Mouse (Mus musculus) neural tube, embryonic 12.5 days (tissue): ENCODE measurements at regions not wholly inside any gene's neighbourhood (a gene's known extent, or its start where the extent isn't known, plus 50 kb on each side); places are given as distances from the start of the nearest gene placed in this dataset.

Source experiments
- ATAC-seq: fragments of 200-750 bp; cut with Nextera tagmentation; 2 replicates; pipeline ENCODE4 v1.8.0; 2017; ENCODE audit warnings: low read depth, mild to moderate bottlenecking, moderate TSS enrichment, moderate library complexity; ENCODE audit not compliant: low FRiP score
- H3K27ac ChIP-seq: fragments of 300-500 bp; sonication (generic); 2 replicates; pipeline ENCODE4 v1.5.1; 2016
- H3K27me3 ChIP-seq: fragments of 300-500 bp; sonication (generic); replicated peaks from 2 replicates; pipeline ENCODE4 v1.6.1; 2016; ENCODE audit warnings: mild to moderate bottlenecking
- H3K36me3 ChIP-seq: fragments of 300-500 bp; sonication (generic); 2 replicates; pipeline ENCODE4 v1.6.1; 2016; ENCODE audit warnings: mild to moderate bottlenecking
- H3K4me1 ChIP-seq: fragments of 300-500 bp; sonication (generic); 2 replicates; pipeline ENCODE4 v1.6.1; 2016
- H3K4me2 ChIP-seq: fragments of 300-500 bp; sonication (generic); replicated peaks from 2 replicates; pipeline ENCODE4 v1.6.1; 2016; ENCODE audit warnings: mild to moderate bottlenecking
- H3K4me3 ChIP-seq: fragments of 300-500 bp; sonication (generic); 2 replicates; pipeline ENCODE4 v1.5.1; 2016
- H3K9ac ChIP-seq: fragments of 300-500 bp; sonication (generic); 2 replicates; pipeline ENCODE4 v1.6.1; 2016; ENCODE audit warnings: mild to moderate bottlenecking
- H3K9me3 ChIP-seq: fragments of 300-500 bp; sonication (generic); 2 replicates; pipeline ENCODE4 v1.6.1; 2016; ENCODE audit warnings: mild to moderate bottlenecking
- WGBS: fragments of 180-500 bp; shearing (Covaris S2); methylation state at CpG from one replicate; pipeline ENCODE4 v1.1.7; 2016; 5-methylcytosine and 5-hydroxymethylcytosine counted together

GRCm38 (mm10) chr5:7428291-7428690 lies 83.7 kb upstream of the Zfp804b start:
- no peak overlapping the region for H3K27ac ChIP-seq
- H3K9me3 ChIP-seq = no peaks in the 10 kb centered on the region
- H3K27me3 ChIP-seq = no peaks in the 10 kb centered on the region
- no peaks in the 10 kb centered on the region for H3K4me1 ChIP-seq
- WGBS = 47% methylated on average over 5 of the region's 5 CpGs
- no peak overlapping the region for H3K9ac ChIP-seq
- no peak for ATAC-seq
- no peaks in the 10 kb centered on the region for H3K36me3 ChIP-seq
- H3K4me3 ChIP-seq = no peak overlapping the region
- no peak overlapping the region for H3K4me2 ChIP-seq

GRCm38 (mm10) chr5:7436461-7436860 lies 91.9 kb upstream of the Zfp804b start:
- Histone ChIP-seq H3K9me3 (no peaks in the 10 kb centered on the region), H3K9ac (no peak overlapping the region), H3K4me3 (no peak overlapping the region), H3K27me3 (no peaks in the 10 kb centered on the region), H3K4me1 (no peaks in the 10 kb centered on the region), H3K4me2 (no peak overlapping the region), H3K36me3 (no peaks in the 10 kb centered on the region), H3K27ac (no peak overlapping the region)
- WGBS = 77% methylated on average over 2 of the region's 2 CpGs
- ATAC-seq = no peak

GRCm38 (mm10) chr5:7448001-7448400 lies 103.4 kb upstream of the Zfp804b start:
- H3K4me1 ChIP-seq = no peaks in the 10 kb centered on the region
- WGBS = 71% methylated on average over 2 of the region's 2 CpGs
- no peaks in the 10 kb centered on the region for H3K9me3 ChIP-seq
- ATAC-seq = no peak
- no peak overlapping the region for H3K9ac ChIP-seq
- no peaks in the 10 kb centered on the region for H3K27me3 ChIP-seq
- no peak overlapping the region for H3K27ac ChIP-seq
- no peak overlapping the region for H3K4me3 ChIP-seq
- H3K36me3 ChIP-seq = no peaks in the 10 kb centered on the region
- H3K4me2 ChIP-seq = no peak overlapping the region

- Histone ChIP-seq H3K9ac (no peak overlapping the region), H3K9me3 (no peaks in the 10 kb centered on the region), H3K4me3 (no peak overlapping the region), H3K4me2 (no peak overlapping the region), H3K4me1 (no peaks in the 10 kb centered on the region), H3K36me3 (no peaks in the 10 kb centered on the region), H3K27me3 (no peaks in the 10 kb centered on the region), H3K27ac (no peak overlapping the region)
- ATAC-seq = no peak
- 91% methylated on average over 1 of the region's 1 CpGs for WGBS
Observed at GRCm38 (mm10) chr5:7454896-7455295, 110.3 kb upstream of the Zfp804b start.

- no peak overlapping the region for H3K4me3 ChIP-seq
- 81% methylated on average over 3 of the region's 3 CpGs for WGBS
- H3K27me3 ChIP-seq = no peaks in the 10 kb centered on the region
- H3K9me3 ChIP-seq = no peaks in the 10 kb centered on the region
- no peaks in the 10 kb centered on the region for H3K36me3 ChIP-seq
- no peak overlapping the region for H3K9ac ChIP-seq
- H3K4me2 ChIP-seq = no peak overlapping the region
- H3K4me1 ChIP-seq = no peaks in the 10 kb centered on the region
- ATAC-seq = no peak
- no peak overlapping the region for H3K27ac ChIP-seq
Observed at GRCm38 (mm10) chr5:7457102-7457501, 112.5 kb upstream of the Zfp804b start.

GRCm38 (mm10) chr5:7489150-7489549 lies 144.6 kb upstream of the Zfp804b start:
- Histone ChIP-seq H3K4me3 (no peak overlapping the region), H3K4me1 (no peaks in the 10 kb centered on the region), H3K27me3 (no peaks in the 10 kb centered on the region), H3K27ac (no peak overlapping the region), H3K9ac (no peak overlapping the region), H3K36me3 (no peaks in the 10 kb centered on the region), H3K9me3 (no peaks in the 10 kb centered on the region), H3K4me2 (no peak overlapping the region)
- WGBS = 66% methylated on average over 2 of the region's 2 CpGs
- ATAC-seq = peak; percentile 68; the same call in 1 of the 2 replicates

GRCm38 (mm10) chr5:7489602-7490001 lies 145.0 kb upstream of the Zfp804b start:
- Histone ChIP-seq H3K9me3 (no peaks in the 10 kb centered on the region), H3K4me2 (no peak overlapping the region), H3K27me3 (no peaks in the 10 kb centered on the region), H3K4me3 (no peak overlapping the region), H3K36me3 (no peaks in the 10 kb centered on the region), H3K27ac (no peak overlapping the region), H3K4me1 (no peaks in the 10 kb centered on the region), H3K9ac (no peak overlapping the region)
- peak; percentile 56; the same call in 1 of the 2 replicates for ATAC-seq
- WGBS = 72% methylated on average over 3 of the region's 3 CpGs

GRCm38 (mm10) chr5:7517520-7518181 lies 173.1 kb upstream of the Zfp804b start:
- Histone ChIP-seq H3K9me3 (no peaks in the 10 kb centered on the region), H3K27ac (no peak overlapping the region), H3K4me2 (no peak overlapping the region), H3K36me3 (no peaks in the 10 kb centered on the region), H3K9ac (no peak overlapping the region), H3K27me3 (no peaks in the 10 kb centered on the region), H3K4me3 (no peak overlapping the region), H3K4me1 (no peaks in the 10 kb centered on the region)
- 70% methylated on average over 3 of the region's 3 CpGs for WGBS
- ATAC-seq = peak; percentile 37; the same call in 1 of the 2 replicates

GRCm38 (mm10) chr5:7532686-7533199 lies 188.2 kb upstream of the Zfp804b start:
- WGBS = 90% methylated on average over 1 of the region's 1 CpGs
- no peak for ATAC-seq
- H3K36me3 ChIP-seq = no peaks in the 10 kb centered on the region
- H3K27me3 ChIP-seq = no peaks in the 10 kb centered on the region
- H3K9ac ChIP-seq = no peak overlapping the region
- no peaks in the 10 kb centered on the region for H3K4me1 ChIP-seq
- no peak overlapping the region for H3K27ac ChIP-seq
- no peak overlapping the region for H3K4me3 ChIP-seq
- no peaks in the 10 kb centered on the region for H3K9me3 ChIP-seq
- no peak overlapping the region for H3K4me2 ChIP-seq

GRCm38 (mm10) chr5:7539812-7540645 lies 195.5 kb upstream of the Zfp804b start:
- no peak for ATAC-seq
- H3K27me3 ChIP-seq = no peaks in the 10 kb centered on the region
- H3K9me3 ChIP-seq = no peaks in the 10 kb centered on the region
- H3K36me3 ChIP-seq = no peaks in the 10 kb centered on the region
- H3K4me3 ChIP-seq = no peak overlapping the region
- H3K4me2 ChIP-seq = no peak overlapping the region
- no peaks in the 10 kb centered on the region for H3K4me1 ChIP-seq
- no peak overlapping the region for H3K9ac ChIP-seq
- H3K27ac ChIP-seq = no peak overlapping the region
- 28% methylated on average over 2 of the region's 2 CpGs for WGBS

GRCm38 (mm10) chr5:7540646-7541038 lies 196.1 kb upstream of the Zfp804b start:
- Histone ChIP-seq H3K9me3 (no peaks in the 10 kb centered on the region), H3K9ac (no peak overlapping the region), H3K27ac (no peak overlapping the region), H3K27me3 (no peaks in the 10 kb centered on the region), H3K4me1 (no peaks in the 10 kb centered on the region), H3K4me3 (no peak overlapping the region), H3K36me3 (no peaks in the 10 kb centered on the region), H3K4me2 (no peak overlapping the region)
- no peak for ATAC-seq
- WGBS = 77% methylated on average over 4 of the region's 4 CpGs

- no peak overlapping the region for H3K27ac ChIP-seq
- H3K36me3 ChIP-seq = no peaks in the 10 kb centered on the region
- no peaks in the 10 kb centered on the region for H3K9me3 ChIP-seq
- no peak overlapping the region for H3K4me3 ChIP-seq
- 43% methylated on average over 3 of the region's 3 CpGs for whole genome bisulfite sequencing
- no peaks in the 10 kb centered on the region for H3K4me1 ChIP-seq
- H3K9ac ChIP-seq = no peak overlapping the region
- no peak for ATAC-seq
- H3K27me3 ChIP-seq = no peaks in the 10 kb centered on the region
- H3K4me2 ChIP-seq = no peak overlapping the region
Observed at GRCm38 (mm10) chr5:7543857-7544256, 199.3 kb upstream of the Zfp804b start.
